Mouse (Mus musculus) olfactory bulb, adult 2 months (tissue): ENCODE data around the gene Zbtb22. TPM values are rescaled to one million over a fixed set of nuclear protein-coding genes. Genes with fewer than 3 reads are reported as not detected.
A peak's percentile ranks its signal among the peaks of the same experiment; 100 is the strongest.
"Not testable (repeated sequence)": the region's sequence is repeated elsewhere in the genome, so short reads cannot be mapped to it uniquely, and the experiment has no call there.

Experiments
- H3K27ac ChIP-seq: fragments of 200-500 bp; 2 replicates; pipeline ENCODE4 v1.5.1; 2012; ENCODE audit warnings: low read depth, low read length; ENCODE audit not compliant: insufficient read depth
- H3K4me1 ChIP-seq: fragments of 200-500 bp; 2 replicates; pipeline ENCODE4 v1.6.1; 2012; ENCODE audit warnings: low read length; ENCODE audit not compliant: control insufficient read depth, insufficient read depth
- H3K4me3 ChIP-seq: fragments of 200-500 bp; 2 replicates; pipeline ENCODE4 v1.5.1; 2012; ENCODE audit warnings: mild to moderate bottlenecking, low read depth, low read length, moderate library complexity; ENCODE audit not compliant: insufficient read depth
- CTCF ChIP-seq: fragments of 200-500 bp; IDR thresholded peaks from 2 replicates; pipeline ENCODE4 v1.5.1; 2012; ENCODE audit warnings: low read depth, mild to moderate bottlenecking, low read length, moderate library complexity; ENCODE audit not compliant: insufficient read depth
- POLR2A ChIP-seq: fragments of 200-500 bp; IDR thresholded peaks from 2 replicates; pipeline ENCODE4 v1.6.1; 2012; ENCODE audit warnings: mild to moderate bottlenecking, low read depth, low read length, moderate library complexity; ENCODE audit not compliant: insufficient read depth
- WGBS: fragments of 180-500 bp; shearing (Covaris S2); methylation state at CpG from one replicate; pipeline ENCODE4 v1.1.7; 2018; 5-methylcytosine and 5-hydroxymethylcytosine counted together
- polyA plus RNA-seq: library from polyadenylated mRNA; stranded (reverse); fragments of >200 nt; gene quantifications from 2 replicates; pipeline ENCODE4 v1.2.4, GENCODE M21; 2012; ENCODE audit warnings: low replicate concordance; ENCODE audit not compliant: missing spikeins, insufficient read depth, insufficient read length

Gene Zbtb22
- not detected in 2 replicates for polyA plus RNA-seq

DNA sequence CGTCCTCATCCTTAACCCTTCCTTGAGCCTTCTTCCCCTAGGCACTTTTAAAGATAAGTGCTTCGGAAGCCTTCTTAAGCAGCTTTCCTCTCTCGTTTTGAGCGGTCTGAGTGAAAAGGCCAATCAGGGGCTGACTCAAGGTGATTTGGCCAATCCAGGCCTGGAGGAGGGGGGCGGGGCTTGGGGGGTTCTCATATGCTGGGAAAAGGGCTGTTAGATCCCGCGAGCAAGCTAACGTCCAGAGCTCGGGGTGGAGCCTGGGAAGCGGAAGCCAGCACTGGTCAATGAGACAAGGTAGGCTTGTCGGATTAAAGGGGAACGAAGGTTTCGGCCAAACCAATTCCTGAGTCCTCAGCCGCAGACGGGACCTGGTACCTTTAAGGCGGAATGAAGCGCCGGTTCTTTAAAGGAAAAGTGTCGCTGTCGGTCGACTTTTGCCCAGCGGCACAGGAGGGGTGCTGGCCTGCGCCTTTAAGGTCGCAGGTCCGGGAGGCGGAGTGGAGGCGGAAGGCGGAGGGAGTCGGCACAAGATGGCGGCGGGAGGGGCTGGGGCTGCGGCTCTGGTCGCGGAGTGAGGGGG lies at the start of gene Zbtb22, which contains the start of gene Tapbp:
Gene Zbtb22 (plus strand): TSS at position 234 of the 580 bp plus-strand sequence.
Gene Tapbp (plus strand): TSS at position 229 of the 580 bp plus-strand sequence.
- WGBS, result under 1% methylated on average over 34 of the region's 34 CpGs
- Histone ChIP-seq H3K4me3 (peak within 1 kb of the TSS; percentile 50), H3K27ac (peak within 1 kb of the TSS; percentile 4; the same call in 1 of the 2 replicates), H3K4me1 (peaks cover 36% of the 10 kb centered on the region)
- no peak; the same call in 1 of the 2 replicates for TF ChIP-seq POLR2A
- no peak for TF ChIP-seq CTCF

GRCm38 (mm10) chr17:33873537-33873936 lies 42.2 kb upstream of the Zbtb22 start, which contains the start of gene Gm7029:
TSS of gene Gm7029 (plus strand) at chr17:33873837.
- WGBS, result 75% methylated on average over 2 of the region's 12 CpGs
- H3K27ac ChIP-seq, H3K4me1 ChIP-seq, H3K4me3 ChIP-seq: not testable (repeated sequence)

GRCm38 (mm10) chr17:33874411-33874810 lies 41.3 kb upstream of the Zbtb22 start:
- TF ChIP-seq CTCF (no peak), POLR2A (no peak)
- H3K27ac ChIP-seq, result no peak overlapping the region
- no peak overlapping the region for H3K4me3 ChIP-seq
- 89% methylated on average over 11 of the region's 11 CpGs for WGBS
- H3K4me1 ChIP-seq, result no peaks in the 10 kb centered on the region

- 86% methylated on average over 5 of the region's 5 CpGs for WGBS
- not testable (repeated sequence) for H3K4me1 ChIP-seq, H3K27ac ChIP-seq, H3K4me3 ChIP-seq
Measured at GRCm38 (mm10) chr17:33875797-33876196, 39.9 kb upstream of the Zbtb22 start.

GRCm38 (mm10) chr17:33884320-33884719 lies 31.4 kb upstream of the Zbtb22 start:
- not testable (repeated sequence) for H3K4me1 ChIP-seq, H3K27ac ChIP-seq, H3K4me3 ChIP-seq
- WGBS, result 93% methylated on average over 10 of the region's 11 CpGs

DNA sequence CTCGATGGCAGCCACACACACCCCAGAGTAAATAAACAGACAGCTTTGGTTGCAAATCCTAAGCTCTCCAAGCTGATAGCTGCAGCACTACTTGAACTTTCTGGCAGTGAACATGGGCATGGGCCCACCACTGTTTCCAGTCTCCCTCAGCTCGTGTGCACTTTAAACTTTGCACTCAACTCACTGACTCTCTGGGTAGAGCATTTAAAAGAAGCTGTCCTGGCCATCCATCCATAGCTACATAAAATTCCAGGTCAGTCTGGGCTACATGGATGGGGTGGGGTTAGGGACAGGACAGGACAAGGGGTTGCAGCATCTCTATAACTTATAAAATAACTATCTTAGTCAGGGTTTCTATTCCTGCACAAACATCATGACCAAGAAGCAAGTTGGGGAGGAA lies 27.9 kb upstream of the Zbtb22 start:
- not testable (repeated sequence) for H3K4me1 ChIP-seq, H3K27ac ChIP-seq, H3K4me3 ChIP-seq
- 68% methylated on average over 2 of the region's 2 CpGs for WGBS

DNA sequence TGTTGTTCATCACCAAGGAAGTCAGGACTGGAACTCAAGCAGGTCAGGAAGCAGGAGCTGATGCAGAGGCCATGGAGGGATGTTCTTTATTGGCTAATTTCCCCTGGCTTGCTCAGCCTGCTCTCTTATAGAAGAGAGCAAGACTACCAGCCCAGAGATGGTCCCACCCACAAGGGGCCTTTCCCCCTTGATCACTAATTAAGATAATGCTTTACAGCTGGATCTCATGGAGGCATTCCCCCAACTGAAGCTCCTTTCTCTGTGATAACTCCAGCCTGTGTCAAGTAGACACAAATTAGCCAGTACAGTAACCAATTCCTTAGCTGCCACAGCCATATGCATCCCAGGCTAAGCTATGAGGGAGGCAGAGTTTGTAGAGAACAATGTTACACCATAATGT lies 27.5 kb upstream of the Zbtb22 start:
- not testable (repeated sequence) for H3K4me3 ChIP-seq, H3K4me1 ChIP-seq, H3K27ac ChIP-seq

GRCm38 (mm10) chr17:33889941-33890532 lies 25.7 kb upstream of the Zbtb22 start:
- H3K4me3 ChIP-seq, result peak overlapping the region; percentile 57
- not testable (repeated sequence) for H3K27ac ChIP-seq, H3K4me1 ChIP-seq
- 2% methylated on average over 43 of the region's 44 CpGs for WGBS

GRCm38 (mm10) chr17:33890533-33891059 lies 25.1 kb upstream of the Zbtb22 start, which contains the start of gene Kifc1:
TSS of gene Kifc1 (minus strand) at chr17:33890661.
- Histone ChIP-seq H3K27ac (no peak within 1 kb of the TSS), H3K4me3 (peak within 1 kb of the TSS; percentile 57), H3K4me1 (peaks cover 3% of the 10 kb centered on the region)
- 0 out of 2 replicates have a peak, but pooled peaks have one; percentile 18 for TF ChIP-seq POLR2A
- peak; percentile 78 for TF ChIP-seq CTCF
- WGBS, result under 1% methylated on average over 49 of the region's 49 CpGs

DNA sequence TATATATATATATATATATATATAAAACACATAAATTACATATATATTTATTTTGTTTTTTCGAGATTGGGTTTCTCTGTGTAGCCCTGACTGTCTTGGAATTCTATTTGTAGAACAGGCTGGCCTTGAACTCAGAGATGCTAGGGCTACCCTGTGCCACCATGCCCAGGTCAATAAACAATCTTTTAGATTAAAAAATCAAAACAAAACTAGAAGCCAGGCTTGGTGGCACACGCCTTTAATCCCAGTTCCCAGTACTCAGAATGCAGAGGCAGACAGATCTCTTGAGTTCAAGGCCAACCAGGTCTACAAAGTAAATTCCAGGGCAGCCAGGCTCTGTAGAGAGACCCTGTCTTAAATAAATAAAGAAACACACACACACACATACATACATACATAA lies 24.3 kb upstream of the Zbtb22 start:
- Histone ChIP-seq H3K4me3 (no peak overlapping the region), H3K27ac (no peak overlapping the region), H3K4me1 (peaks cover 3% of the 10 kb centered on the region)
- WGBS, result 60% methylated on average over 2 of the region's 2 CpGs
- TF ChIP-seq POLR2A (no peak), CTCF (no peak)

- not testable (repeated sequence) for H3K4me3 ChIP-seq, H3K27ac ChIP-seq, H3K4me1 ChIP-seq
- 71% methylated on average over 6 of the region's 6 CpGs for WGBS
Measured at GRCm38 (mm10) chr17:33891892-33892291, 23.8 kb upstream of the Zbtb22 start.
